Mouse (Mus musculus) bone marrow macrophage, adult 2 months (primary cell): ENCODE measurements at regions not wholly inside any gene's neighbourhood (a gene's known extent, or its start where the extent isn't known, plus 50 kb on each side); places are given as distances from the start of the nearest gene placed in this dataset.

Experiments used
- CTCF ChIP-seq: IDR thresholded peaks from 2 replicates; pipeline ENCODE4 v1.5.1; 2012; ENCODE audit warnings: low read depth, mild to moderate bottlenecking, low read length, moderate library complexity
- POLR2A ChIP-seq: IDR thresholded peaks from 2 replicates; pipeline ENCODE4 v1.6.1; 2012; ENCODE audit warnings: mild to moderate bottlenecking, low read depth, low read length, borderline replicate concordance

DNA sequence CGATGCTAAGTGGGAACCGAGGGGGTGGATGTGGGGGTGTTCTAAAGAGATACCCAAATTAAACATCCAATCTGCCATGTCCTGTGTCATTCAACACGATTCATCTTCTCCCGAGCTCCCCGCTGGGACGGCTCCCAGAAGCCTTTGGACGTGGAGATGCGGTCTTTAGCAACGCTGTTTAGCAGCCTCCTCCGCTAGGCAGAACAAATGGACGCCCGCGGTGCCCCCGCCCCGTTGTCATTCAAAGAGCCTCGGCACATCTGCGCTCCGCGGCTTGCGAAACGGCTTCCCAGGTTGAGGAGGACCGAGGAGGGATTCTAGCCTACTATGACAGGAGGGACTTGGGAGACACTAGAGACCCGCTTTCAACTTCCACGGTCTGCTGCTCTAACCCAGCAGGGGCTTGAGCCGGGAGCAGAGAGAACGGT is 136.2 kb downstream of the Nectin1 start:
- TF ChIP-seq CTCF (no peak), POLR2A (no peak)
